Mouse (Mus musculus): ENCODE data around the gene Bhlha9.
"Not testable (repeated sequence)": the region's sequence is repeated elsewhere in the genome, so short reads cannot be mapped to it uniquely, and the experiment has no call there.

The Bhlha9 gene

DNA sequence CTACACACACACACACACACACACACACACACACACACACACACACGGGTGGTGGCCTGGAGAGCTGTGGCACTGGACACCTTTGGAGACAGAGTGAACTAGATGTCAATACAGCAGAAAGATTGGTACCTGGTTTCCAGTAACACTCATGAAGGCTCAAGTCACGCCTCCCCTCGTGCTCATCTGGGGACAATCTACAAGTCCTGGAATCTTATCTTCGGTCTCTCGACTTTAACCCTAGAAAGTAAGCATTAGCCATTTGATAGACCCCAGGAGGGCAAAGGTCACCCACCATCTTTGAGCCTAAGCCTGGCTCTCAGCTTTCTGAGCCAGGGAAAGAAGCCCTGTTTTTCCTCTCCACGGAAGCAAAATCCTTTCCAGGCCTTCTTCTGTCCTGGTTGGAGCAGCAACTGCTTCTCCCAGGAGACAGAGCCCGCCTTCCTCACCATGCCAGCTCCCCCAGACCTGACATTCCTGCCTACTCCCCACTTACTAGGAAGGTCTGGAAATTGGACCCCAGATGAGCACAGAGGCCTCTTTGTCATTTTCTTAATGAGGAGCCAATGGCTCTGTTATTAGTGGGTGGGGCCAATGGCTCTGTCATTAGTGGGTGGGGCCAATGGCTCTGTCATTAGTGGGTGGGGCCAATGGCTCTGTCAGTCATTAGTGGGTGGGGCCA is 10.3 kb upstream of the Bhlha9 start:
- DNase-seq (ENCODE audit: low spot score in 2 of 2), result no peak

DNA sequence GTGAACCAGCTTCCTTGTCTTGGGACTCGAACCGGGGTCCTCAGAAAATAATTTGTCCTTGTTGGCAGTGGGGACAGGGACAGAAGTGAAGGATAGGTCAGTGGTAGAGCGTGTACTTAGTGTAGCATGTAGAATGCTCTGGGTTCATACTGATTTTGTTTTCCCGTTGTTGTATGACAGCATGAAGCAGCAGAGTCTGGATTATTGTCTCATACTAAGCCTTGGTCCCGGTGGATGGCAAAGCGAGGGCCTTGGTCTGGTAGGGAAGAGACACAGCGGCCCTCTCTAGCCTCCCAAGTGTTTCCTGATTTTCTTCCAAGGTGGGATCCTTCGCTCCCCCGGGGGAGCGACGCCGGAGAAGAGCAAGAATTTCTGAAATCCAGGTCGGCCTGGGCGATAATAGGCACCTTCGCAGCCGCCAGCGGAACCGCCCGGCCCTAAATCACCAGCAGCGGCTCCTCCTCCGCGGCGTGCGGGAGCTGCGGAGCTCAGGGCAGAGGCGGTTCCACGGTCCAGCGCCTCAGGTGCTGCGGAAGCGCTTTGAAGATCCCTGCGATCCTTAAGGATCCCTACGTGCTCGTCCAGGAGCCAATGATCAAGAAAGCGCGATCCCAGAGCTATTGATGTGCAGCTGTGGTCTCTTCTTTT is 6.1 kb upstream of the Bhlha9 start:
- no peak for DNase-seq (ENCODE audit: low spot score in 2 of 2)

DNA sequence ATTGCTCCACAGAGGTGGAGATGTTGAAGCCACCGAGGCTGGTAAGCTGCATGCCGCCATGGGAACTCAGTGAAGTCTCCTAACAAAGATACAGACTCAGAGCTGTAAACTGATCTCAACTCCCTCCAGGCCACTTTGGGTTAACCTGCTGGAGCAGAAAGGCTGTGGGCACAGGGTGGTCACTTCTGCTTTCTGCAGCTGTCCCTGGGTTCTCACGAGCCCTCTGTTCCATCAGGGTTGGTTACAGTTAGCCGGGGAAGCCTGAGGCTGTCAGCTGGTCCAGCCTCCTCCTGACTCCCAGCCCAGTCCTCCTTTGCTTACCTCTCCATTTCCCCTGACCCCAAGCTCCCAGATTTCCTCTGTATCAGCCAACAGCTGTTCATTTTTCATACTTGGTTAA is 4.5 kb upstream of the Bhlha9 start:
- DNase-seq (ENCODE audit: low spot score in 2 of 2), result no peak

DNA sequence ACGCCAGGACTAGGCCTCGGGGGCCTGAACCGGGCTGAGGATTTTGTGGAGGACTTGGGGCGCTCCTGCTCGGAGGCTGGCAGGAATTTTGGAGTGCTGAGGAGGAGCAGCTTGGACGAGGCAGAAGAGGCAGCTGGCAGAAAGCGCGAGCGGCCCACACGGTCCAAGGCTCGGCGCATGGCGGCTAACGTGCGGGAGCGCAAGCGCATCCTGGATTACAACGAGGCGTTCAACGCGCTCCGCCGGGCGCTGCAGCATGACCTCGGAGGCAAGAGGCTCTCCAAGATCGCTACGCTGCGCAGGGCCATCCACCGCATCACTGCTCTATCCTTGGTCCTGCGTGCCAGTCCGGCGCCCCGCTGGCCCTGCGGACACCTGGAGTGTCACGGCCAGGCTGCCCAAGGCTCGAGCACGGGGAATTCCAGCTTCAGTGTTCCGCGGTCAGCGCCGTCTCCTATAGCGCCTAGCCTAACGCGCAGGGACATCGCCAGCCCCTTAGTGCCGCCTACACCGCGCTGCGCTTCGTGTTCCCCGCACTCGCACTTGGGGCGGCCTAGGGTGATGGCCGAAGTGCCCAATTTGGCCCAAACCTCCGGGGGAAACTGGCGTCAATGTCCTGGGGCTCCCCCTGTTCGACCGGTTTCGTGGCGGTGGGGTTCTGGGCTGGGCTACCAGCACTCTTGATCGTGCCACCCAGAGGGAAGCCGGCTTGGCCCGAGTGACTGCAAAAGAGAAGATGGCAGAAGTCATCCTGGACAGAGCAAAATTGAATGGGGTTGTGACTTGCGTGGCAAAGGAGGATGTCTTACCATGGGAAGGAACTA is 503 bp downstream of the Bhlha9 start:
- peak; percentile 54 to 59 for DNase-seq (ENCODE audit: low spot score in 2 of 2)

DNA sequence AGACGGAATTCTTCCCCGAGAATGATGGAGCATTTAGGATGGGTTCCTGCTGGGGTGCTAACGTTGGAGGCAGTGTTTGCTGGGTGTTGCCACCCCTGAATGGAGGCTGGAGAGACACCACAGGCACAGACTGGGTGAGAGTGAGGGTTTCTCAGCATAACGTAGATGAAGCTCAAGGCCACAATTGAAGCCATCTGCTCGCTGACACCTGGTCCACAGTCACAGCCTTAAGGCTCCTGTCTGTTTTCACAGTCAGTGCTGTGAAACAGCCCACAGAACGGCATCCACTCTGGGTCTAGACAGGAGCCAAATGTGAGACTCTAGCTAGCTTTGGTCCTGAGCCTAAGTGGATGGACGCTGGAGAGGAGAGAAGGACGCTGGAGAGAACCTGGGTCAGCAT is 1.9 kb downstream of the Bhlha9 start:
- DNase-seq (ENCODE audit: low spot score in 2 of 2), result no peak

DNA sequence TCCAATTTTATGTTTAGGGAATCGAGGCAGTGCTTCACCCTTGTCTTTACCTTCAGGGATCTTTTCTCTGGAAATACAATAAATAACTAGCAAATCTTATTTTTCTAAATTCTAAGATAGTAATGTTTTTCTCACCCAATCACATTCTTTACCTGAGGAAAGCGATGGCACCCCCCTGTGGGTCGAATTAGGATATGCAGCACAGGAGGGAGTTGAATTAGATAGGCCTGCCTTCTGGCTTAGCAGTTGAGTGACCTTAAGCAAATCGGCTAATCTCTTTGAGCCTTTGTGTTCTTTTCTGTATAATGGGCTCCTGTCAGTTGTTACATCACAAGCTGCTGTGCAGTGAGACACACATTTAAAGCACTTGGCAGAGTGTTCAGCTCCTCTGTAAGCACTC is 2.4 kb downstream of the Bhlha9 start:
- DNase-seq (ENCODE audit: low spot score in 2 of 2), result no peak

DNA sequence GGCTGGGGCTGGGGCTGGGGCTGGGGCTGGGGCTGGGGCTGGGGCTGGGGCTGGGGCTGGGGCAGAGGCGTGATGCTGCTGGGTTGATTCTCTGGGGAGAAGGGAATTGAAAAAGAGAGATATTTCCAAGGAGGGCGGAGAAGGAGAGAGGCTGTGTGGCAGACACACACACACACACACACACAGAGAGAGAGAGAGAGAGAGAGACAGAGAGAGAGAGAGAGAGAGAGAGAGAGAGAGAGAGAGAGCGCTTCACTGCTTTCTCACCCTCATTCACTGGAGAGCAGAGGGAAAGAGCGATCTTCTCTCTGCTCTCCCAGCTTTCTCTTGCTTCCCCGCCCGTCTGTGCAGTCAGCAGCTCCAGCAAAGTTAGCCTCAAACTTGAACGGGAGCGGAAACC is 7.2 kb downstream of the Bhlha9 start, which contains the start of gene Trarg1:
TSS of gene Trarg1 (plus strand) at position 301 of the 400 bp plus-strand sequence.
- DNase-seq (ENCODE audit: low spot score in 2 of 2), result not testable (repeated sequence)

DNA sequence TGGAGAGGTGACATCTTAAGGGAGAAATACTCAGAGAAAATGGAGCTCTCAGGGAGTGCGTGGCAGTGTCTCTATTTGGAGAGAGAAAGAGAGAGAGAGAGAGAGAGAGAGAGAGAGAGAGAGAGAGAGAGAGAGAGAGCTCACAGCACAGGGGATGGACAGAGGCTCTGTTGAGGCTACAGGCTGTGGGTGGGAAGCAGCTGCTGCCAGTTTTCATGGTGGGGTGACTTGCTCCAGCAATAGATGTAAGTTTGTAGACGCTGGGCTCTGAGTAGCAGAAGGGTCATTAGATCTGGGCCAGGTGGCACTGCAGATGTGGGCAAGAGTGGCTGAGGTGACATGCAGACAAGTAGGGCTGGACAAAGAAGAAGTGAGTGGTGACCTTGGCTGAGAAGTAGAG is 13.3 kb downstream of the Bhlha9 start:
- no peak for DNase-seq (ENCODE audit: low spot score in 2 of 2)

DNA sequence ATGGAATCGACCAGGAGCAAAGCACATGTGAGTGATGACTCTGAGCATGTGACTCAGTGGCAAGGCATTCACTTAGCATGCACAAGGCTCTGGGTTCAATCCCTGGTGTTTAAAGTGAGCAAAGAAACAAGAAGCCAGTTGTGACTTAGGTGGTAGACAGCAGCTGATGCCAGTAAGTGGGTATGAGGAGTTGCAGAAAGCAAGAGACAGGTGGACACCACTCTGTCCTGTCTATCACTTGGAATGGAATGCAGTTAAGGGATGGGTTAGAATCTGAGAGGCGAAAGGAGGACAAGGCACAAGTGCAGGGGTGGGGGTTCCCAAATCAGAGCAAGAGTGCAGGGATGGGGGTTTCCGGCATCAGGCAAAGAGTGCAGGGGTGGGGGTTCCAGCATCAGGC is 19.8 kb downstream of the Bhlha9 start:
- no peak for DNase-seq (ENCODE audit: low spot score in 2 of 2)

DNA sequence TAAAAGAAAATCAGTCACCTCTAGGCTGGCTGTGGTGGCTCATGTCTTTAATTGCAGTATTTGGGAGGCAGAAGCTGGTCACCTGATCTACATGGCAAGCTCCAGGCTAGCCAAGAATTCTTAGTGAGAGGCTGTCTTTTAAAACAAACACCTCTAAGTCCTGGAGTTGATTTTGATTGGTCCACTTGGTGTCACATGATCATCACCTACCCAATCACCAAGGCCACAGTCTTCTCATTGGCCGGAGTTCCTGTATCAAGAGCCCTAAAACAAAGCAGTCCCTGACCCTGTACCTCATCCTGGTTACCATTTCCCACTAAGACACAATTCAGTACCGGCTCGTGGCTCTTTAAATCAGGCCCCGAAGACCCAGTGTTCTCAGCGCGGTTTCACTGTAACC is 23.5 kb downstream of the Bhlha9 start:
- no peak for DNase-seq (ENCODE audit: low spot score in 2 of 2)

DNA sequence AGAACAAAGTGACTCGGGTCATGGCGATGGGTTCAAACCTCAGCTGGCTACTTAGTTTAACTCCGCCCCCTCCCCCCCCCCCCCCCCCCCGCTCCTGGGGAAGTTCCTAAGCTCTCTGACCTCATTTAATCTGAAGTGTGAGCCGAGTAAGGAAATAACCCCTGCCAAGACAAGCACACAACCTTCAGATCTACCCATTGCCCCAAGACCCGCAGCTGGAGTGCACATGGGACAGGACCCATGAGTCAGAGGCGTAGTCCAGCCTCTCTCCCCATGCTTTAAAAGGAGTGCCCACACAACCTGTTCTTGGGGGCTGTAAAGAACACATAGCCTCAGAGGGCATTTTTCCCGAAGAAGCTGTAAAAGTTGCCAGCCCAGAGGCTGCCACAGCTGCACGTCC is 27.4 kb downstream of the Bhlha9 start:
- DNase-seq (ENCODE audit: low spot score in 2 of 2), result no peak

DNA sequence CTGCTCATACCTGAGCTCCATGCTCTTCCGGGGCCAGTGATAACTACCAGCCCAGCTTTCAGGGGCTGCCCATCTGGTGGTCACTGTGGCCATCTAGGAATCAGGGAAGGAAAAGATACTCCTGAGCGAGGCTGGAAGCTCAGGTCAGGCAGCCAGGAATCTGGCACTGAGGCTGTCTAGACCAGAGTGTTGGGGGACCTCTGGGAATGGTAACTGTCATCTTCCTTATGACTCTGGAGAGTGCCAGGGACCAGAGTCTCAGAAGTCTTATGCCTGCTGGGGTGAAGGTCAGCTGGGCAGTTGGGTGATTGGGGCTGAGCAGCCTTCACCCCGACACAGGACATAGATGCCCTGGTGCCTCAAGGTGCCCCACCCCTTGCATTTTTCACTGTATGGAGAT is 35.4 kb downstream of the Bhlha9 start:
- DNase-seq (ENCODE audit: low spot score in 2 of 2), result no peak

DNA sequence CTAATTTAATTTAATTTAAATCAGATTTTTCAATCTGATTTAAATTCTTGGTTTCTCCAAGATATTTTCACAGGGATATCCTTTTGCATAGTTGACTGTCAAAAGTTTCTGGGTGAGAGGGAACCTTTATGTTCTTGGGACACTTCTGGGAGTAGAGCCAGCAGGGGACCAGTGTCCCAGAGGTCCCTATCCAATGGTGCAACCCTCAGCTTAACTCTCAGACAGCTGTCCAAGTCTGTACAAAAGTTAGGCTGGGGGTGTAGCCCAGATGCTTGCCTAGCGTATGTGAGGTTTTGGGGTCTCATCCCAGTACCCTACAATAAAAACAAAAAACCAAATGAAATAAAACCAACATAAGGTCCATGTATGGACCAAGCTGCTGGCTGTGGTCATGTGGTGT is 35.8 kb downstream of the Bhlha9 start:
- DNase-seq (ENCODE audit: low spot score in 2 of 2), result no peak

DNA sequence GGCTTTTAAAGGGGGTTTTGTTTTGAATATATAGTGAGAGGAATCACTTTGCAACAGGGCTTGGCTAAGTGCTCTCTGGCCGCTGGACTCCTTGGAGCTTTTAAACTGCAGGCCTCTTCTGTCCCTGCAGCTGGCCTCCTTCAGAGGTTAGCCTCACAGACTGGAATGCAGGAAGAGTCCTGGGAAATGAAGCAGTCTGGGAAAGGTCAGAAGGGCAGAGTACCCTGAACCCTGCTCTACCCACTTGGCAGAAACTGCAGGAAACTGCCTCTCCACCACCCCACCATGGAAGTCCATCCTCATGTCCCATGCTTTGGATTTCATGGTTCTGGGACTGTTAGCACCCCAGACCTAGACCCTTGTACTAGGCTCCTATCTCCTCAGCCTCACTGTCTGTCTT is 36.6 kb downstream of the Bhlha9 start:
- no peak for DNase-seq (ENCODE audit: low spot score in 2 of 2)

DNA sequence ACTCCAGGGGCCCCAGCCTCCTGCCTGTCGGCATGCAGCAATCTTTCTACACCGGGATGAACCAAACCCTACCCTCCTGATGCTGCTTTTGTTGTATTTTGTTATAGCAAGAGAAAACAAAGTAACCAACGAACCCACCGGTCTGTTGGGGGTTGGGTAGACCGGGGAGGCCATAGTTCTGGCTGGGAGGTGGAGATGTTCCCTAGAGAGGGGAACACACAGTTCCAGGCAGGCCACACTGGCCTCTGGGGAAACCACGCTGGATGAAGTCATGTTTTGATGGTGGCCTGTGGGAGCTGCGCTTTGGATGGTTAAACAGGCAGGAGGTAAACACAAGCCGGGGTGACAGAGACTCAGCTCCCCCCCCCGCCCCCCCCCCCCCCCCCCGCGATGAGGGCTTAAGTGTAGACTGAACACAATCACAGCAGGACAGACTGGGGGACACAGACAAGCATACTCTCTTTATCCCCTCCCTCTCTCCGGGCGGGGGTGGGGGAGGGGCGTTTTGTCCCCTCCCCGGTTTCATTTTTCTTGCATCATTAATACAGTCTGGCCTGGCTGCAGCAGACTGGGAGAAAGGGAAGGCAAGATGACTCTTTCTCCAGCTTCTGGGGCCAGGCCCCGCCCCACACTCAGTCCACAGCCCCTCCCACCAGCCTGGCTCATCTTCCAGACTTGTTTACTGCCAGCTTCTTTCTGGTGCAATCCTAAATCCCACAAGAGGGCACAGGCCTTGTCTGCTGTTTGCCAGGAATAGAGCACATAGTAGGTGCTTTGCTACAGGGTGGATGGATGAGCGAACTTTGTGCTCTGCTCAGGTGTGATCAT is 37.6 kb downstream of the Bhlha9 start:
- no peak for DNase-seq (ENCODE audit: low spot score in 2 of 2)

DNA sequence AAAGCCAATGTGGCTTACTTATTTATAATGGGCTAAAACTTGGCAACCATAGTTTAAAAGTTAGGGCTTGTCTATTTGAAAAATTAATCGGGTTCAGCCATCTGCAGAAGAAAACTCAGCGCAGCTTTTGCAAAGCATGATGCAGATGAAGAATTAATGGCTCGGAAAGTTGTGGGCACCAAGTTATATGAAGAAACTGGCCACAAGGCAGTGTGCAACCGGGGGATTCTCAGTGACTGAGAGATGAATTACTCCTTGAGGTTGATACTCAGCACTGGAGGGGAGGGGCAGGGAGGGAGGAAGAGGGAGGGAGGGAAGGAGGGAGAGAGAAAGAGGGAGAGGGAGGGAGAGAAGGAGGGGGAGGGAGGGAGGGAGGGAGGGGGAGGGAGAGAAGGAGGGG is 44.7 kb downstream of the Bhlha9 start:
- DNase-seq (ENCODE audit: low spot score in 2 of 2), result no peak
